Mouse (Mus musculus): ENCODE results near the gene Btbd8. TPM values are rescaled to one million over a fixed set of nuclear protein-coding genes. Genes with fewer than 3 reads are reported as not detected.

The Btbd8 gene
- polyA plus RNA-seq (2012; rRNA removed; ENCODE audit: low replicate concordance) = 0.26 and 0.28 TPM in 2 replicates

DNA sequence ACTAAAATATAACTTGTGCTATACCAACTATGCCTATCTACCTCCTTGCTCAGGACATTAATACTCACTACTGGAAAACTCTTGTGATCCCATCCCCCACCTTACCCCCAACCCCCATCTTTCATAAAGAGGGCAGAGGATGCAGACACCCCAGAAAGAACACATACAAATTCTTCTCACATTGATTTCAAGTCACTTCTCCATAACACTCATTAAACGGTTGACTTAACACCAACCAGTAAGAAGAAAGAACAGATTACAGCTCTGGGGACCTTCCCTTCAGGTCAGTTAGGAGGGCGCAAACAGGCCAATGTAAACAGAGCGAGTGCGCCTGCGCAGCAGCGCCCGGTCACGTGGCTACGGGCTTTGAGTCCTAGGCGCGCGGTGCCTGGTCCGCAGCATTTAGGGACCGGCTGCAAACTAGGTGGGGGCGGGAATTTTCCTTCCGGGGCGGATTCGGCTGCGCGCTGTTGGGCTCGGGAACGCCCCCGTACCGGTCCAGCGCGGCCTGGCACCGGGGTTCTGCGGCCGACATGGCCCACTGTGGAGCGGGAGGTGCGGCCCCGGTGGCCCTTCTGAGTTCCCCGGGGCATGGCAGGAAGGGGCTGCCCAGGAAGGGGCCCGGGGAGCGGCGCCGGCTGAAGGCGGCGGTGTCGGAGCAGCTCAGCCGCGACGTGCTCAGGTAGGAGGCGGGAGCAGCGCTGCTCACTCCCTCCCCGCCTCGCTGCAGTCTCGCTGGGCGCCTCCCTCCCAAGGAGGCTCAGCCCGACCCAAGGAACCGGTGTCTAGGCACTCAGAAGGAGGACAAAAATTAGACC, at the start of gene Btbd8:
TSS of gene Btbd8 (plus strand) at position 534 of the 818 bp plus-strand sequence.

DNA sequence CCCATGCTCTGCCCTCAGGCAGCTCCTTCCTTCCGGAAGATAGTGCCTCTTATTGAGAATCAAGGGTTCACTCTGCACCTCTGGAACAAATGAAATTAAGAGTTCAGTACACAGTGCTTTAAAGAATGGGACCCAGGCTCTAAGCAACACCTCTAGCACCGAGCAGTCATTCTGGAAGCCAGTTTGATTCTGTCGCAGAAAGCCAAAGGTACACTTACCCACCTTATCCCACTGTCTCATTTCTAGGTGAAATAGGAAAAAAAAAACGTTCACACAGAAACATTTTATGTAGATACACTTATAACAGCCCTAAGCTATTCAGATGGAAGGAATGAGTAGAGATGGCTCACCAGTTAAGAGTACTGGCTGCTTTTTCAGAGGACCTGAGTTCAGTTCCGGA, 35.4 kb upstream of the Btbd8 start, which contains the start of gene Ephx4:
TSS of gene Ephx4 (plus strand) at position 301 of the 400 bp plus-strand sequence.

DNA sequence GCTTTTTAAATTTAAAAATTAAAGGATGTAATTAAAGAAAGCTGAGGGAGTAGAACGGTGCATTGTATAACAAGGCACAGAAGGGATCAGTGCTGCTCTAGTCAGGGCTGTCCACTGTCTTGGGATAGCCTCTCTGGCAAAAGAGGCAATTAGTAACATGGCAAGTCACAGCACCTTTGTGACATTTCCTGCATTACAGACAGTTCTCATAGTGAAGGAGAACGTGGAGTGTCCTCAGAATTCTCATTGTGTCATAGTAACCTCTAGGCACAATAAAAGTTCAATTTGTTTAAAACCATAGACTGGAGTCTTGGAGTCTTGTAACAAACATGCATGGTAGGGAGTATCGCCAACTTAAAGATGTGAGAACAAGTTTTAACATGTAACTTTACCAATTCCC, 6.5 kb upstream of the Btbd8 start, which contains the start of gene Lpcat2b:
TSS of gene Lpcat2b (plus strand) at position 301 of the 400 bp plus-strand sequence.

DNA sequence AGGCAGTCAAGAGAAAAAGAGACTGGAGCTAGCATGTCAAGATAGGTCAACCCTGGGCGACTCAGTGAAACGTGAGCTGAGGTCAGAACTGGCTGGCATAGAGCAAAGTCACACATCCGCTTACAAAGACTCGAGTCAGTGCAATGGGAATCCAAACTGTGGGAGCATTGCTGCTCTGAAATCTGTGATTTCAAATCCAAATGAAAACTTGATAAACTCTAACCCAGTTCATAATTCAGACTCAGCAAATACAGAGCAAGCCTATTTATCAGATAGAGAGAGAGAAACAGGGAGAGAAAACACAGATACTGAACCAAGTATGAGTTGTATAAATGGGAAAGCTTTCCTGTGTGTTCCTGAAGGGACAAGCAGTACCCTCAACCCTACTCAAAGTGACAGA, 69.5 kb downstream of the Btbd8 start, which contains the start of gene Gm42669:
TSS of gene Gm42669 (plus strand) at position 301 of the 400 bp plus-strand sequence.

DNA sequence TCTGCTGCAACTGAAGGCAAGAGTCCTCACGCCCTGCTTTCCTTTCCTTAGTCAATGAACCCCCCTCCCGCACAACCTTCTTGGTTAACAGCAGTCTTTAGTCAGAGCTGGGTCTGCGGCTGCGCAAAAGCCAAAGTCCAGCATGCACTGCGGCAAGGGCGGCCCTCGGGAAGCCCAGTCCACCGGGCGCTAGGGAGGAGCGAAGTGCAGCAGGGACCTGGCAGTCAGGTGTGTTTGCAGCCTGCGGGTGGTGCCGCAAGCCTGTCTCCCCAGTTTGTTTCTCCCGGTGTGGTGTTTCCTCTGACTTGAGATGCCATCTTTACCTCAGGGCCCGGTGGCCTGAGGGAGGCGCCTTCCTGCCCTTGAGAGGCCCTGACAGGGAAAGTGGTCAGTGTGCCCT, 96.8 kb downstream of the Btbd8 start, which contains the start of gene 1700028K03Rik:
TSS of gene 1700028K03Rik (plus strand) at position 129 of the 400 bp plus-strand sequence.

Other genes starting within 250 kb of the Btbd8 start
- gene Tgfbr3, start 148.4 kb upstream of the Btbd8 start, polyA plus RNA-seq (2012; rRNA removed; ENCODE audit: low replicate concordance) = 2.8 and 6.7 TPM in 2 replicates
- 0.33 and 0.41 TPM in 2 replicates for gene Brdt, start 106.8 kb upstream of the Btbd8 start, polyA plus RNA-seq (2012; rRNA removed; ENCODE audit: low replicate concordance)
- gene Ephx4, start 35.3 kb upstream of the Btbd8 start, polyA plus RNA-seq (2012; rRNA removed; ENCODE audit: low replicate concordance) = 0.15 and 3.4 TPM in 2 replicates
- not detected in 2 replicates for gene Lpcat2b, start 6.4 kb upstream of the Btbd8 start, polyA plus RNA-seq (2012; rRNA removed; ENCODE audit: low replicate concordance)
- gene Gm42669, start 69.6 kb downstream of the Btbd8 start, polyA plus RNA-seq (2012; rRNA removed; ENCODE audit: low replicate concordance) = not detected in 2 replicates
- not detected in 2 replicates for gene 1700028K03Rik, start 96.7 kb downstream of the Btbd8 start, polyA plus RNA-seq (2012; rRNA removed; ENCODE audit: low replicate concordance)
- 0.32 and 1.8 TPM in 2 replicates for gene Rpap2, start 159.4 kb downstream of the Btbd8 start, polyA plus RNA-seq (2012; rRNA removed; ENCODE audit: low replicate concordance)
- gene Glmn, start 159.9 kb downstream of the Btbd8 start, polyA plus RNA-seq (2012; rRNA removed; ENCODE audit: low replicate concordance) = not detected in 2 replicates